Mouse (Mus musculus) testis, postnatal 10 days (tissue): ENCODE results near the gene Mthfd2.

ENCODE experiments used
- DNase-seq: peaks from one replicate; pipeline ENCODE4 v3.0.0; 2021; ENCODE audit warnings: low spot score

Gene Mthfd2

DNA sequence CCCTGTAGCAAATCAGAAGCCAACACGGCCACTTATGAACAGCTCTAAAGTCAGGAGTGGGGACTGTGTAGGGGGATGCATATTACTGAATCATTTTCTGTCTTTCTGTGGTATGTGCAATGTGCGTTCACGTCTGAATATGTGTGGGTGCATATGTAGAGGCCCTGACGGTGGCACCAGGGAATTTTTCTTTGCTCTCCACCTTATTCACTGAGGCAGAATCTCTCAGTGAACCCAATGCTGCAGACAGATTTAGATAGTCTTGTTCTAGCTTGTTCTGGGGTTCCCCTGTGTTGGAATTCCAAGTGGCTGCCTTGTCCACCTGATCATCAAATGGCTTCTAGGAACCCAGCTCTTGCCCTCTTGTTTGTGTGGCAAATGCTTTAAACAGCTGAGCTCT is 58.1 kb downstream of the Mthfd2 start:
- DNase-seq: no peak

DNA sequence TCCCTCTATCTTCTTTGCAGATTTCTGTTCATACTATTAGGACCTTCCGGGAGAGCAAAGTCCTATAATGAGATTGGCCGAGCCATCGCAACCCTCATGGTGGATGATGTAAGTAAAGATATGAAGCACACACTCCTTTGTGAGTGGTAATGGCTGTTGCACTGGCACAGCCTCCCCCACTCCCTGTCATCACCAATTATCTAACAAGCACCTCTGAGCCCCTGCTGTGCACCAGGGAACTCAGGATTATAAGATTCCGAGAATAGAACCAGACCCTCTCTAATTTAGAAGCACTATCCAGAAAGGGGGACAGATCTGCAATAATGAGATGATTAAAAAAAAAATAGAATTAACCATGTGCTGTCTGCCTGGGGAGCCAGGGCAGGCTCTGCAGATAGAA is 60.1 kb downstream of the Mthfd2 start:
- no peak for DNase-seq

DNA sequence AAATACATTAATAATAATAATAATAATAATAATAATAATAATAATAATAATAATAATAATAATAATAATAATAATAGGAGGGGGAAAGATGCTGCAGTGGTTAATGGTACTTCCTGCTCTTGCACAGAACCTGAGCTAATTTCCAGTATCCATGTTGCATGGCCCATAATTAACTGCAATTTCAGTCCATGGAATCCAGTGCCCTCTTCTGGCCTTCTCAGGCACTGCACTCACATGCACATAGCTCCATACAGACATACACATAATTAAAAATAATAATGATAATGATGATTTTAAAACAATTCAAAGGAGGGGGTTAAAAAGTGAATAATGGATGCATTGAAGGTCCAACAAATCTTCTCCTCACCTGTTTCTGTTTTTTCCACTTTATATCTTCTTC is 60.5 kb downstream of the Mthfd2 start:
- DNase-seq: no peak

DNA sequence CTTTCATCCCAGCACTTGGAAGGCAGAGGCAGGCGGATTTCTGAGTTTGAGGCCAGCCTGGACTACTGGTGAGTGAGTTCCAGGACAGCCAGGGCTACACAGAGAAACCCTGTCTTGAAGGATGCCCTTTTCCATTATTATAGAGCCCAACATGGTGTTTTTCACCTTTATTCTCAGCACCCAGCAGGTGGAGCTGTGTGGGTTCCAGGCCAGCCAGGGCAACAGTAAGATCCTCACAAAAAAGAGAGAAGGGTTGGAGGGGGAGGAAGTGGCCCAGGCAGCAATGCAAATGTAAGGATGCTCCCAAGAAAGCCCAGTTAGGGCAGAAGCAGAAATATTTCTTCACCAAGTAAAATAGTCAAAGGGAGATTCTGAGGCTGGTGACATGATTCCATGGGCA is 61.2 kb downstream of the Mthfd2 start:
- no peak for DNase-seq
